Mouse (Mus musculus): ENCODE results near the gene Gm10309. TPM values are rescaled to one million over a fixed set of nuclear protein-coding genes. Genes with fewer than 3 reads are reported as not detected.

Gm10309 gene
- polyA plus RNA-seq, 1 experiment from 2014 or later = 0.50 TPM

Other genes starting within 250 kb of the Gm10309 start
- 4.0 and 4.4 TPM in 2 replicates for gene Epas1, start 248.5 kb upstream of the Gm10309 start, polyA plus RNA-seq (2016; fragmentation: Nextera tagmentation; extraction: Ambion mirVana)